Mouse (Mus musculus): ENCODE results near the gene Abca16. TPM values are rescaled to one million over a fixed set of nuclear protein-coding genes. Genes with fewer than 3 reads are reported as not detected.

Abca16 gene
- total and polyA plus RNA-seq, 3 experiments, result not detected

- H3K36me3 ChIP-seq (ENCODE audit: control insufficient read depth in 1 of 2, insufficient read depth in 2 of 2, low read length in 2 of 2), result no peaks in the 10 kb centered on the region
- no peaks in the 10 kb centered on the region for H3K9me3 ChIP-seq (replicated peaks; ENCODE audit: insufficient read depth, low read length)
- no peaks in the 10 kb centered on the region; a peak in 1 of 4 replicates for H3K27me3 ChIP-seq (ENCODE audit: control insufficient read depth in 1 of 2, insufficient read depth in 2 of 2, low read length in 2 of 2)
- no peak overlapping the region for H3K27ac ChIP-seq (ENCODE audit: control insufficient read depth, low read depth, low read length)
- no peak overlapping the region for H3K4me3 ChIP-seq (ENCODE audit: control insufficient read depth in 1 of 2, insufficient read depth in 1 of 2, low read depth in 2 of 2, low read length in 2 of 2)
- no peaks in the 10 kb centered on the region for H3K79me2 ChIP-seq (ENCODE audit: control insufficient read depth, insufficient read depth, low read length, poor library complexity)
- no peak for TF ChIP-seq POLR2AphosphoS5 (IDR thresholded peaks at IDR 0.05; ENCODE audit: borderline replicate concordance, low read depth, low read length)
- TF ChIP-seq ZKSCAN1 (IDR thresholded peaks at IDR 0.05; ENCODE audit: low read depth, low read length), result no peak
- no peak for TF ChIP-seq CHD2 (IDR thresholded peaks at IDR 0.05; ENCODE audit: low read length)
- no peaks in the 10 kb centered on the region for H3K4me1 ChIP-seq (ENCODE audit: control insufficient read depth in 1 of 2, insufficient read depth in 2 of 2, low read length in 2 of 2)
- H3K9ac ChIP-seq (ENCODE audit: control insufficient read depth, low read depth, low read length, poor library complexity, severe bottlenecking), result no peak overlapping the region
- DNase-seq (ENCODE audit: low read depth, low spot score), result no peak
Measured at GRCm38 (mm10) chr7:120534805-120535204, 125.4 kb downstream of the Abca16 start.

GRCm38 (mm10) chr7:120552479-120553180 lies 143.2 kb downstream of the Abca16 start:
- TF ChIP-seq E2F4 (IDR thresholded peaks at IDR 0.05; ENCODE audit: borderline replicate concordance, low read depth, low read length) (no peak), ZMIZ1 (IDR thresholded peaks at IDR 0.05; ENCODE audit: low read depth, low read length) (no peak), TBP (IDR thresholded peaks at IDR 0.05; ENCODE audit: low read depth, low read length) (no peak), GATA1 (IDR thresholded peaks at IDR 0.05; ENCODE audit: low read depth, low read length) (no peak), HCFC1 (IDR thresholded peaks at IDR 0.05; ENCODE audit: low read depth, low read length) (no peak), MYB (IDR thresholded peaks at IDR 0.05; ENCODE audit: low read depth, low read length) (no peak), GABPA (IDR thresholded peaks at IDR 0.05; ENCODE audit: low read depth, low read length) (no peak), NRF1 (IDR thresholded peaks at IDR 0.05; ENCODE audit: insufficient read depth, low read depth, low read length, poor library complexity, severe bottlenecking) (no peak)
- no peak overlapping the region for H3K9ac ChIP-seq (ENCODE audit: control insufficient read depth, low read depth, low read length, poor library complexity, severe bottlenecking)
- H3K4me1 ChIP-seq (ENCODE audit: control insufficient read depth in 1 of 2, insufficient read depth in 2 of 2, low read length in 2 of 2), result no peaks in the 10 kb centered on the region
- DNase-seq (ENCODE audit: low read depth, low spot score), result no peak
- no peaks in the 10 kb centered on the region for H3K9me3 ChIP-seq (replicated peaks; ENCODE audit: insufficient read depth, low read length)
- no peaks in the 10 kb centered on the region for H3K27me3 ChIP-seq (ENCODE audit: control insufficient read depth in 1 of 2, insufficient read depth in 2 of 2, low read length in 2 of 2)
- no peak overlapping the region for H3K27ac ChIP-seq (ENCODE audit: control insufficient read depth, low read depth, low read length)
- no peaks in the 10 kb centered on the region for H3K79me2 ChIP-seq (ENCODE audit: control insufficient read depth, insufficient read depth, low read length, poor library complexity)
- no peak overlapping the region for H3K4me3 ChIP-seq (ENCODE audit: control insufficient read depth in 1 of 2, insufficient read depth in 1 of 2, low read depth in 2 of 2, low read length in 2 of 2)
- no peaks in the 10 kb centered on the region for H3K36me3 ChIP-seq (ENCODE audit: control insufficient read depth in 1 of 2, insufficient read depth in 2 of 2, low read length in 2 of 2)

- Histone ChIP-seq H3K4me3 (ENCODE audit: control insufficient read depth in 1 of 2, insufficient read depth in 1 of 2, low read depth in 2 of 2, low read length in 2 of 2) (no peak overlapping the region), H3K36me3 (ENCODE audit: control insufficient read depth in 1 of 2, insufficient read depth in 2 of 2, low read length in 2 of 2) (no peaks in the 10 kb centered on the region), H3K9ac (ENCODE audit: control insufficient read depth, low read depth, low read length, poor library complexity, severe bottlenecking) (no peak overlapping the region), H3K9me3 (replicated peaks; ENCODE audit: insufficient read depth, low read length) (no peaks in the 10 kb centered on the region), H3K27me3 (ENCODE audit: control insufficient read depth in 1 of 2, insufficient read depth in 2 of 2, low read length in 2 of 2) (no peaks in the 10 kb centered on the region), H3K4me1 (ENCODE audit: control insufficient read depth in 1 of 2, insufficient read depth in 2 of 2, low read length in 2 of 2) (no peaks in the 10 kb centered on the region), H3K79me2 (ENCODE audit: control insufficient read depth, insufficient read depth, low read length, poor library complexity) (no peaks in the 10 kb centered on the region), H3K27ac (ENCODE audit: control insufficient read depth, low read depth, low read length) (no peak overlapping the region)
- TF ChIP-seq USF1 (IDR thresholded peaks at IDR 0.05; ENCODE audit: low read depth, low read length) (no peak), EP300 (IDR thresholded peaks at IDR 0.05; ENCODE audit: low read depth in 1 of 2, low read length in 2 of 2) (no peak), ZMIZ1 (IDR thresholded peaks at IDR 0.05; ENCODE audit: low read depth, low read length) (no peak), MAFK (IDR thresholded peaks at IDR 0.05; ENCODE audit: borderline replicate concordance, low read depth, low read length) (no peak)
- DNase-seq (ENCODE audit: low read depth, low spot score), result no peak
Measured at GRCm38 (mm10) chr7:120553181-120553551, 143.7 kb downstream of the Abca16 start.

All from MEL (cell line).